Mouse (Mus musculus) neural tube, embryonic 13.5 days (tissue): ENCODE measurements around the gene Agpat1. TPM values are rescaled to one million over a fixed set of nuclear protein-coding genes. Genes with fewer than 3 reads are reported as not detected.

Experiments
- ATAC-seq: fragments of 200-750 bp; cut with Nextera tagmentation; 2 replicates; pipeline ENCODE4 v1.8.0; 2017; ENCODE audit warnings: low read depth, mild to moderate bottlenecking, moderate TSS enrichment, moderate library complexity
- H3K27ac ChIP-seq: fragments of 300-500 bp; sonication (generic); replicated peaks from 2 replicates; pipeline ENCODE4 v1.5.1; 2015; ENCODE audit warnings: moderate library complexity, mild to moderate bottlenecking, inconsistent platforms
- H3K27me3 ChIP-seq: fragments of 300-500 bp; sonication (generic); 2 replicates; pipeline ENCODE4 v1.6.1; 2015; ENCODE audit warnings: mild to moderate bottlenecking, inconsistent platforms
- H3K36me3 ChIP-seq: fragments of 300-500 bp; sonication (generic); 2 replicates; pipeline ENCODE4 v1.6.1; 2015; ENCODE audit warnings: mild to moderate bottlenecking, inconsistent platforms
- H3K4me1 ChIP-seq: fragments of 300-500 bp; sonication (generic); replicated peaks from 2 replicates; pipeline ENCODE4 v1.6.1; 2015; ENCODE audit warnings: inconsistent platforms
- H3K4me2 ChIP-seq: fragments of 300-500 bp; sonication (generic); 2 replicates; pipeline ENCODE4 v1.6.1; 2015; ENCODE audit warnings: inconsistent platforms, mild to moderate bottlenecking, moderate library complexity
- H3K4me3 ChIP-seq: fragments of 300-500 bp; sonication (generic); 2 replicates; pipeline ENCODE4 v1.5.1; 2015; ENCODE audit warnings: mild to moderate bottlenecking, inconsistent platforms
- H3K9ac ChIP-seq: fragments of 300-500 bp; sonication (generic); 2 replicates; pipeline ENCODE4 v1.6.1; 2015; ENCODE audit warnings: moderate library complexity, mild to moderate bottlenecking, inconsistent platforms
- H3K9me3 ChIP-seq: fragments of 300-500 bp; sonication (generic); 2 replicates; pipeline ENCODE4 v1.6.1; 2016; ENCODE audit warnings: inconsistent platforms
- WGBS: fragments of 180-500 bp; shearing (Covaris S2); methylation state at CpG from one replicate; pipeline ENCODE4 v1.1.7; 2015; 5-methylcytosine and 5-hydroxymethylcytosine counted together
- polyA plus RNA-seq: library from polyadenylated mRNA; unstranded; fragments of >200 nt; fragmentation: Nextera tagmentation; extraction: Ambion mirVana; gene quantifications from 2 replicates; pipeline ENCODE4 v1.2.1, GENCODE M21; 2015

Agpat1 gene
- polyA plus RNA-seq, 1 experiment from 2014 or later: 99.6 TPM

DNA sequence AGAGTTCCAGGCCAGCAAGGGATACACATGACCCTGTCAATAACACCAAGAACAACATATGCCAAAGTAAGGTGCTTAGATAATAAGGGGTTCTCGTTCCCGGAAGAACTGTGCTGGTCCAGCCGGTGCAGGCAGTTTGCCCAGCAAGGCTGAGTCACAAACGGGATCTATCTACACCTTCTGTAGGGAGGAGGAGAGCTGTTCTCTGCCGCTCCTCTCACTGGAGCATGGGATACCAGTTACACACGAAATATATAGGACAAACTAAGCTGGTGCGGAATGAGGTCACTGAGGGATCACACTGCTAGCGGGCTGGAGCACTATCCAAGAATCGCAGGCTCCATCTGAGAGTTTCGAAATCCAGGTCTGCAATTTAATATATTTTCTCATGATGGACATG lies 39.9 kb downstream of the Agpat1 start:
- no peak overlapping the region for H3K27ac ChIP-seq
- no peak for ATAC-seq

DNA sequence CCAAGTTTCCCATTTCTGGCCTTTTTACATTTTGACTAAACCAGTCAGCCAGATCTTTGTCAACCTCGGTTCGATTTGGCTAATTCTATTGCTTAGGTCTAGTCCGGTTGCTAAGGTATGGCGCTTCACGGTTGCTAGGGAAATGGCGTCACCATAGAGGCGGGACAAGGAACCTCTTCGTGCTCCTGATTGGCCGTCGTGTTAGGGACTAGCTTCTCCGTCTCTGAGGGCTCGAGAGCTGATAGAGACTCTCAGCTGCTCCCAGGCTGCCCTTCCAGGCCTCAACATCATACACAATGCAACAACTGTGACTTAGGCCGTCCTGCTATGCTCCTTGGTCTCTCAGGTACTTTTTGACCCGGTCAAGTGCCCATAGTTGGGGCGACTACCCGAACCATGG lies 40.5 kb downstream of the Agpat1 start, which contains the start of gene Fkbpl:
TSS of gene Fkbpl (plus strand) at position 157 of the 400 bp plus-strand sequence.
- Histone ChIP-seq H3K27ac (peak within 1 kb of the TSS; percentile 70), H3K27me3 (no peaks in the 10 kb centered on the region), H3K36me3 (peaks cover 8% of the 10 kb centered on the region), H3K9me3 (no peaks in the 10 kb centered on the region), H3K4me2 (peak within 1 kb of the TSS; percentile 65), H3K9ac (peak within 1 kb of the TSS; percentile 75), H3K4me3 (peak within 1 kb of the TSS; percentile 54), H3K4me1 (peaks cover 52% of the 10 kb centered on the region)
- under 1% methylated on average over 16 of the region's 16 CpGs for WGBS
- ATAC-seq: peak; percentile 67

More for the DNA sequence above, 39.9 kb downstream of the Agpat1 start:
- Histone ChIP-seq H3K9me3 (no peaks in the 10 kb centered on the region), H3K4me1 (peaks cover 52% of the 10 kb centered on the region), H3K4me3 (no peak overlapping the region), H3K36me3 (peaks cover 2% of the 10 kb centered on the region; the same call in 1 of the 2 replicates), H3K9ac (0 out of 2 replicates have a peak overlapping the region, but pooled peaks have one; percentile 17), H3K27me3 (no peaks in the 10 kb centered on the region), H3K4me2 (no peak overlapping the region)
- 83% methylated on average over 10 of the region's 10 CpGs for WGBS

DNA sequence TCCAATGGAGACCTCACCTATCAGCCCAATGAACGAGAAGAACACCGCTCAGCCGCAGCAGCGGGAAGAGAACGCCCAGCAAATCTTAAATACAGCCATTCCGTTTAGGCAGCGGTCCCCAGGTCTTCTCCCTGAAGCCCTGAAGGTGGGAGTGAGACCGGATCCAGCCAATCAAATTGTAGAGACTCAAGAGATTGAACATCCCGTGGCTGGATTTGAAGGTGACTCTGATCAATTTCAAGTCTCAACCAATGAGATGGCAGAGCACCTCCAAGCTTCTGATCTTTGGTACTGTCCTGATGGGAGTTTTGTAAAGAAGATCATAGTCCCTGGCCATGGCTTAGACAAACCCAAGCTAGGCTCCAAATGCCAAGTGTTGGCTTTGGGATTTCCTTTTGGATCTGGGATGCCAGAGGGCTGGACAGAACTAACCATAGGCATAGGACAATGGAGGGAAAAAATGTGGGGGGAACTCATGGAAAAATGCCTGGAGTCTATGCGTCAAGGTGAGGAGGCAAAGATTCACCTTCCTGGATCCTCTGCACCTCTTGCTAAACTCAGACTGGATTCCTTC lies 41.3 kb downstream of the Agpat1 start:
- peak overlapping the region; percentile 65 for H3K4me2 ChIP-seq
- no peak for ATAC-seq
- peaks cover 16% of the 10 kb centered on the region for H3K36me3 ChIP-seq
- no peaks in the 10 kb centered on the region for H3K27me3 ChIP-seq
- peak overlapping the region; percentile 54 for H3K4me3 ChIP-seq
- peaks cover 46% of the 10 kb centered on the region for H3K4me1 ChIP-seq
- WGBS: 42% methylated on average over 10 of the region's 10 CpGs
- no peaks in the 10 kb centered on the region for H3K9me3 ChIP-seq
- peak overlapping the region; percentile 70 for H3K27ac ChIP-seq
- peak overlapping the region; percentile 75 for H3K9ac ChIP-seq

DNA sequence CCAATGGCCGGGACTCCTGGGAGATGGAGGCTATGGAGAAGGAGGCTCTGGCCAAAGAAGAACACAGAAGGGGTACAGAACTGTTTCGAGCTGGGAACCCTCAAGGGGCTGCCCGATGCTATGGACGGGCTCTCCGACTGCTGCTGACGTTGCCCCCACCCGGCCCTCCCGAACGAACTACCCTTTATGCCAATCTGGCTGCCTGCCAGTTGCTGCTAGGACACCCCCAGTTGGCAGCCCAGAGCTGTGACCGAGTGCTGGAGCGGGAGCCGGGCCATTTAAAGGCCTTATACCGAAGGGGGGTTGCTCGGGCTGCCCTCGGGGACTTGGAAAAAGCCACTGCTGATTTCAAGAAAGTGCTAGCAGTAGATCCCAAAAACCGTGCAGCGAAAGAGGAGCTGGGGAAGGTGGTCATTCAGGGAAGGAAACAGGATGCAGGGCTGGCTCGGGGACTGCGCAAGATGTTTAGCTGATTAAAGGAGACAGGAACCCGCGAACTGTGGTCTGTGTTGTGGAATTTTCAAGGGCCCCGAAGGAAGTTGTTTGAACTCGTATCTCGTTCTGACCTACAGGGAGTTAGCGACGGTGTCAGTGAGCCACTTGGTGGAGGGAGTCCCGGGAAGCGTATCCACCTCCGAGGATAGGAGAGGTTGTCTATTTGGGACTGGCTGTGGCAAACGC lies 41.9 kb downstream of the Agpat1 start:
- Histone ChIP-seq H3K4me3 (peak overlapping the region; percentile 54), H3K27me3 (no peaks in the 10 kb centered on the region), H3K27ac (no peak overlapping the region; the same call in 1 of the 2 replicates), H3K36me3 (peaks cover 22% of the 10 kb centered on the region), H3K9me3 (no peaks in the 10 kb centered on the region), H3K4me2 (peak overlapping the region; percentile 65), H3K9ac (0 out of 2 replicates have a peak overlapping the region, but pooled peaks have one; percentile 75), H3K4me1 (peaks cover 41% of the 10 kb centered on the region)
- 0 out of 2 replicates have a peak, but pooled peaks have one; percentile 0 for ATAC-seq
- WGBS: 88% methylated on average over 30 of the region's 30 CpGs

DNA sequence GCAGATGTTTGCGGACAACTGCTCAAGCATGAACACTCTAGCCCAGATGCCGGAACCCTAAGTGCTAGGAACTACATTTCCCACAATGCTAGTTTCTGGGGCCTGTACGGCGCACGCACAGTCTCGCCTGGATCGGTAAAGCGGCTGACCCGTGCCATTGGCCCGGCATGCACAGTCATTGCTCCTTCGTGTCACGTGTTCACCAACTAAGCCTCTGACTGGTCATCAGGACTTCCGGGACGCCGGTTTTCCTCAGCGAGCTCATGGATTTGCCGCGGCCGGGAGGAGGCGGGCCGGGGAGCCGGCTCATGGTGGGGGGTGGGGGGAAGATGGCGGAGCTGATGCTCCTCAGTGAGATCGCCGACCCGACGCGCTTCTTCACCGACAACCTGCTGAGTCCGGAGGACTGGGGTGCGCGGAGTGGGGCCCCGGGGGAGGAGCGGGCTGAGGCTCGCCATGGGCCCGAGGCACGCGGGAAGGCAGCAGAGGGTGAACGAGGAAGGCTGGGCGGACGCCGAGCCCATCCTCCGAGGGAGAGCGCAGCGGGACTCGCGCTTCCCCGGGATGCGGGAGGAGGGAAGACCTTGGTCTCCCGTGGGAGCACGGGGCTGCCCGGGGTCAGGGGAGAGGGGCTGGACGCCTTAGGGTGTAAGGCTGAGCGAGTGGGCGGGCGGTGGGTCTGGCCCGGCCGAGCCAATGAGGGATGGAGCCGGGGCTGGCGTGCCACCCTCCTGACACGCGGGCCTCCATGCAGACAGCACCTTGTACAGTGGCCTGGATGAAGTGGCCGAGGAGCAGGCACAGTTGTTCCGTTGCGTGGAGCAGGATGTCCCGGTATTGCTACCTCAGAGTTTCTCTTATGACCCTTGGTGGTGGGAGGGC lies 43.1 kb downstream of the Agpat1 start, which contains the start of gene Atf6b:
TSS of gene Atf6b (plus strand) at position 241 of the 882 bp plus-strand sequence.
- no peaks in the 10 kb centered on the region for H3K27me3 ChIP-seq
- no peaks in the 10 kb centered on the region for H3K9me3 ChIP-seq
- peak within 1 kb of the TSS; percentile 83 for H3K27ac ChIP-seq
- WGBS: under 1% methylated on average over 66 of the region's 66 CpGs
- peaks cover 35% of the 10 kb centered on the region for H3K4me1 ChIP-seq
- peak within 1 kb of the TSS; percentile 95 for H3K4me2 ChIP-seq
- peaks cover 34% of the 10 kb centered on the region for H3K36me3 ChIP-seq
- H3K4me3 ChIP-seq: peak within 1 kb of the TSS; percentile 98
- peak within 1 kb of the TSS; percentile 92 for H3K9ac ChIP-seq
- peak; percentile 96 for ATAC-seq

DNA sequence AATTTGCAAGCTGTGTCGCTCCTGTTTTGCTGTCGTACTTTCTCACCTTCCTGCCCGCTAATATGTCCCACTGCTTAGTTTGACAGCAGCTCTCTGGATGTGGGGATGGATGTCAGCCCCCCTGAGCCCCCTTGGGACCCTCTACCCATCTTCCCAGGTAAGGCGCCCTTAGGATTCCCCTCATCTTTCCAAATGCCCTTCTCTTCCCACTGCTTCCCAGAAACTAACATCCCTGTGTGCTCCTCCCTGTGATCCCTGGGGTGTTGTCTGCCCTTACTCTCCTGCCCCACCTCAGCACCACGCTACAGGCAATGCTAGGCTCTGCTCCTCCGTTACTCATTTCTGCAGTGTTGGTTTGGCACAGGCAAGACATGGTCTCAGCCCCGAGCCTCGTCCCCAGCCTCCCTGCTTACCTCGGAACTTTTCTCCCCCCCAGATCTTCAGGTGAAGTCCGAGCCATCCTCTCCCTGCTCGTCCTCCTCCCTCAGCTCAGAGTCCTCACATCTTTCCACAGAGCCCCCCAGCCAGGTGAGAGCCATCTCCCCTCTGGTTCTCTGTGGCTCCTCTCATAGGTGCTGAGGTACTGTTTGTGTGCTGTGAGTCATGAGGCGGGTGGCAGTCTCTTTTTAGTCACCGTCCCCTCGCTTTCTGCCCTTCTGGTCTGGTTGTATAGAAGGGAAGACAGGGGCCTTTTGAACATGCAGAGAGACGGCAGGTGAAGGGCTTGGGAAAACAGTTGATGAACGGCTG lies 44.3 kb downstream of the Agpat1 start:
- peak overlapping the region; percentile 92; the same call in 1 of the 2 replicates for H3K9ac ChIP-seq

DNA sequence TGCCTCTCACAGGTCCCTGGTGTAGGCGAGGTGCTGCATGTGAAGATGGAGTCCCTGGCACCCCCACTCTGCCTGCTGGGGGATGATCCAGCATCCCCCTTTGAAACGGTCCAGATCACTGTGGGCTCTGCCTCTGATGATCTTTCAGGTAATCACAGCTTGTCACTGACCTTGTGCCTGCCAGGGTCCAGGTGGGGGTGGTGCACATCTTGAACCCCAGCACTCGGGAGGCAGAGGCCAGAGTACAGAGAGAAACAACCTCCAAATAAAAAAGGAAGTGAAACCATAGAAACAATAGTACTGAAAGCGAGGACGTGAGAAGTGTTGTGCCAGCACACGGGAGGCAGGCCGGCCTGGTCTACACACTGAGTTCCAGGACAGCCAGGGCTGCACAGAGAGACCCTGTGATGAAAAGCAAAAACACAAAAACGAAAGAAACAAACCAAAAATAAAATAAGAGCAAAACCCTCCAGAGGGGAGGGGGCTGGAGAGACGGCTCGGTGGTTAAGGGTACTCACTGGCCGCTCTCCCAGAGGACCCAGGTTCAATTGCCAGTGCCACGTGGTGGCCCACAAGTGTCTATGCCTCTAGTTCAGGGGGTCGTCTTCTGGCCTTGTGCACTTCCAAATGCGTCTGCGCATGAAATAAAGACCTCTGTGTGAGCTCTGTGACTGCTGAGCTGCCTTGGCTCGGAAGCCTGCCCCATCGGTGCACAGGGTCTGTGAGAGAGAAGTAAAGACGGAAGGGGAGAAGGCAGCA lies 45.2 kb downstream of the Agpat1 start:
- Histone ChIP-seq H3K9me3 (no peaks in the 10 kb centered on the region), H3K9ac (no peak overlapping the region), H3K27me3 (no peaks in the 10 kb centered on the region), H3K4me1 (peaks cover 32% of the 10 kb centered on the region), H3K36me3 (peaks cover 55% of the 10 kb centered on the region), H3K27ac (no peak overlapping the region), H3K4me3 (no peak overlapping the region), H3K4me2 (no peak overlapping the region)
- 93% methylated on average over 18 of the region's 18 CpGs for WGBS
- ATAC-seq: no peak

More for the DNA sequence above, 44.3 kb downstream of the Agpat1 start:
- ATAC-seq: no peak
- Histone ChIP-seq H3K36me3 (peaks cover 46% of the 10 kb centered on the region), H3K9me3 (no peaks in the 10 kb centered on the region), H3K27me3 (no peaks in the 10 kb centered on the region), H3K4me1 (peaks cover 35% of the 10 kb centered on the region), H3K27ac (no peak overlapping the region), H3K4me3 (peak overlapping the region; percentile 98), H3K4me2 (peak overlapping the region; percentile 95)
- 88% methylated on average over 16 of the region's 16 CpGs for WGBS

DNA sequence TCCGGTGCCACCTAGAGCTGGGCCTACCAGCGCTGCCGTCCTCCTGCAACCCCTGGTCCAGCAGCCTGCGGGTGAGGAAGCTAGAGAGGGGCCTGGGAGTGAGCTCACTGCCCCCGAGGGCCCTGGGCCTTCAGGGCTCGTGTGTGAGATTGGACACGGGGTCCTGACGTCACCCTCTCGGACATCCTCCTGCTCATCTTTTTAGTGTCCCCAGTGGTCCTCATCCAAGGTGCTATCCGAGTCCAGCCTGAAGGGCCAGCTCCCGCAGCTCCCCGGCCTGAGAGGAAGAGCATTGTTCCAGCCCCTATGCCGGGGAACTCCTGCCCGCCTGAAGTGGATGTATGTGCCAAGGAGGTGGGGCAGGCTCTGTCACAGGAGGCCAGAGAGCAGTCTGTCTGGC lies 46.7 kb downstream of the Agpat1 start:
- no peak overlapping the region for H3K4me2 ChIP-seq
- H3K27me3 ChIP-seq: no peaks in the 10 kb centered on the region
- no peaks in the 10 kb centered on the region for H3K9me3 ChIP-seq
- H3K4me3 ChIP-seq: no peak overlapping the region
- 96% methylated on average over 14 of the region's 14 CpGs for WGBS
- peaks cover 66% of the 10 kb centered on the region for H3K36me3 ChIP-seq
- no peak overlapping the region for H3K27ac ChIP-seq
- peaks cover 24% of the 10 kb centered on the region for H3K4me1 ChIP-seq
- H3K9ac ChIP-seq: no peak overlapping the region
- no peak for ATAC-seq

DNA sequence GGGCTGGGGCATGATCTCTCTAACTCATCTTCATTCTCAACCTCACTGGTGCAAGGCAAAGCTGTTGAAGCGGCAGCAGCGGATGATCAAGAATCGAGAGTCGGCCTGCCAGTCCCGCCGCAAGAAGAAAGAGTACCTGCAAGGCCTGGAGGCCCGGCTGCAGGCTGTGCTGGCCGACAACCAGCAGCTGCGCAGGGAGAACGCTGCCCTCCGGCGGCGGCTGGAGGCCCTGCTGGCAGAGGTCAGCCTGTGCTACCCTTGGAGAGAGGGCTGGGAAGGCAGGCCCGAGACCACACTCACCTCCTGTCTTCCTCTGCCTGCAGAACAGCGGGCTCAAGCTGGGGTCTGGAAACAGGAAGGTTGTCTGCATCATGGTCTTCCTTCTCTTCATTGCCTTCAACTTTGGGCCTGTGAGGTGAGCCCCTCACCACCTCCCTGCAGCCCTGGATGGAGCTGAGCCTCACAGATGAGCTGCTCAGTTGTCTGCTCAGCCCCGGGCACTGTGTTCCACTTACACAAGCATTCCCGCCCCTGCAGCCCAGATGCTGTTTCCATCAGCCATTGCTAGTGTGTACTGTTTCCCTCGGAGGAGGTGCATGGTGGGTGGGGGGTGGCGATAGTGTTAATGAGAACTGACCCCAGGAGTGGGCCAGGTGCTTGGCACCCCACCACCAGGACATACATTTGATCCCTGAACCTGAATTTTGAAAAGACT lies 47.6 kb downstream of the Agpat1 start:
- Histone ChIP-seq H3K27me3 (no peaks in the 10 kb centered on the region), H3K4me1 (peaks cover 24% of the 10 kb centered on the region), H3K36me3 (peaks cover 66% of the 10 kb centered on the region), H3K9ac (no peak overlapping the region), H3K4me3 (no peak overlapping the region), H3K4me2 (no peak overlapping the region), H3K9me3 (no peaks in the 10 kb centered on the region), H3K27ac (no peak overlapping the region)
- 47% methylated on average over 19 of the region's 19 CpGs for WGBS
- no peak for ATAC-seq

DNA sequence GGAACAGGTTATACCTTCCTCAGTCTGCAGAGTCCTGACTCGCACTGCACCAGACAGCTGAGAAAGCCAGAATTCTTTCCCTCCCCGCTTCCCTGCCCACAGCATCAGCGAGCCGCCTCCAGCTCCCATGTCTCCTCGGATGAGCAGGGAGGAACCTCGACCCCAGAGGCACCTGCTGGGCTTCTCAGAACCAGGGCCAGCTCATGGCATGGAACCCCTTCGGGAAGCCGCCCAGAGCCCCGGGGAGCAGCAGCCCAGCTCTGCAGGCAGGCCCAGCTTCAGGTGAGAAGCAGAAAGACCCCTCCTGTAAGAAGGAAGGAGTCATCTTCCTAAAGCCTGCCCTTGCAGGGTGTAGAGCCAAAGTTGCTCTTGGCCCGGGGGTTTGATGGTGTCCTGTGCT lies 48.5 kb downstream of the Agpat1 start:
- Histone ChIP-seq H3K9me3 (no peaks in the 10 kb centered on the region), H3K4me1 (peaks cover 24% of the 10 kb centered on the region), H3K9ac (no peak overlapping the region), H3K4me2 (no peak overlapping the region), H3K4me3 (no peak overlapping the region), H3K36me3 (peaks cover 66% of the 10 kb centered on the region), H3K27ac (no peak overlapping the region), H3K27me3 (no peaks in the 10 kb centered on the region)
- ATAC-seq: no peak
- 89% methylated on average over 10 of the region's 10 CpGs for WGBS
